Mouse (Mus musculus) C2C12 (cell line): ENCODE results near the gene 4930512M02Rik.

Experiments used
- CEBPB ChIP-seq: IDR thresholded peaks from one replicate; pipeline ENCODE4 v1.6.1; 2011; ENCODE audit warnings: low read depth, mild to moderate bottlenecking, control low read depth, moderate library complexity
- CTCF ChIP-seq: IDR thresholded peaks from one replicate; pipeline ENCODE4 v1.5.1; 2011; ENCODE audit not compliant: control insufficient read depth, insufficient read depth, insufficient read length
- FOSL1 ChIP-seq: IDR thresholded peaks from one replicate; pipeline ENCODE4 v1.8.0; 2011; ENCODE audit warnings: mild to moderate bottlenecking, low read length; ENCODE audit not compliant: poor library complexity, insufficient read depth, severe bottlenecking
- MAX ChIP-seq: IDR thresholded peaks from one replicate; pipeline ENCODE4 v1.6.1; 2011; ENCODE audit warnings: mild to moderate bottlenecking, control low read depth
- MYOG ChIP-seq: IDR thresholded peaks from one replicate; pipeline ENCODE4 v1.6.1; 2011; ENCODE audit not compliant: control insufficient read depth, insufficient read length; ENCODE audit errors: extremely low read depth
- USF1 ChIP-seq: IDR thresholded peaks from one replicate; pipeline ENCODE4 v1.6.1; 2011; ENCODE audit warnings: low read depth, mild to moderate bottlenecking, control low read depth, moderate library complexity

DNA sequence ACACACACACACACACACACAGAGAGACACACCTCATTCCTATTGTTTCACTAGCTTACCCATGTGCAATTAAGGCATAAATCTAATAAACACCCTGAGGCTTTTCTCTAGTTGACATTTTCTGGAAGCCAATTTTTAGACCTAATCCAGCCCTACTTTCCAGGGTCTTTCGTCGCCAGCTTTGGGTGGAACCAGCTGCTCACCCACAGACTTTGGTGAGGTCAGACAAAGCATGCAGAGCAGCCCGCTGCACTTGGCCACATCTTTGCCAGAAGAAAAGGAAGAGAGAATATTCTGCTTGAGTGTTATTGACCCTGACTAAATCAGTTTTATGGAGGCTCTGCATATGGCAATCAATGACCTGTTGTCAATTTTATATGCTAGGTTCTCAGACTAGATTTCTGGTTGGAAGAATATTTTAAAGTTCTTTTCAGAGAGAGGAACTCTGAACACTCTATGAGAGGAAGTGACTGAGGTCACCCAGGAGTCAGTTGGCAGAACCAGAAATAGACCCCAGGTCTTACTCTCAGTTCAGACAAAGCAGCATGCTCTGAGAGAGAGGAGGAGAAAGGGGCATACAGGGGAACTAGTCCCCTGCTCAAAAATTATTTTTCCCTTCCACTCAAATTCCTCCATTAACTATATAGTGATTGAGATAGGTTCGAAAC, 39.8 kb upstream of the 4930512M02Rik start:
- TF ChIP-seq CTCF (no peak), MYOG (no peak), FOSL1 (no peak), MAX (no peak), CEBPB (no peak), USF1 (no peak)
